Mouse (Mus musculus) inflammation-experienced regulatory T-cells, adult 6 months (primary cell): ENCODE measurements around the gene Rln1. TPM values are rescaled to one million over a fixed set of nuclear protein-coding genes. Genes with fewer than 3 reads are reported as not detected.

Experiments used
- ATAC-seq: one replicate; pipeline ENCODE4 v1.8.0; 2017
- polyA plus RNA-seq, 3 experiments: library from polyadenylated mRNA; unstranded; fragments of 100-300 nt; shearing (Covaris generic); gene quantifications; one replicate each; pipeline ENCODE4 v1.2.1; 2017

The Rln1 gene
- polyA plus RNA-seq, 3 experiments from 2014 or later = not detected

DNA sequence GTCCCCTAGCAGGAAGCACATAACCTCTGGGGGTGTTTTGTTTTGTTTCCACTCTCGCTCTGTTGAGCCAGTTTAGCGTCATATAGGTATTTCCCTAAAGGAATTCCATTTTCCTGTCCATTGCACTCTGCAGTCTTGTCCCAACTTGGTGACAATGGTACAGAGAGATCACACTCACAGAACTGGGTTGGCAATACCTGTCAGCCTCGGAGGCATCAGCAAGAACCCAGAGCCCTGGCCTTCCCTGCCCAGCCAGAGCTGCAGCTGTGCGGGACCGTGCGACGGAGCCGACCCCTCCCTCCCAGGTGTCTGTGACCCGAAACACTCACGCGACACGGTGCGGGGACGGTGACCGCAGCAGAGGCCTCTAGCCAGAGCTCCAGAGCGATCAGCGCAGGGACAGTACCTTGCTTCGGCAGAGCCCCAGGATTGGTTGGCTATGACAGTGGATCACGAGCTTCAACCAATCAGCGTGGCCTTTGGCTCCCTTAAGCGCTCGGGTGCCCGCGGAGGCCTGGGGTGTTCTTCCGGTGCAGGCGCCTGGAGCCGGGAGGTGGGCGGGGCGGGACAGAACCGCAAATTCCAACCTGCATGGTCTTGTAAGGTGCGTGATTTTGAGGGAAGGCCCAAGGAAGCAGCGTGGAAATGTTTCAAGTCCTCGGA is 27.1 kb upstream of the Rln1 start:
- peak; percentile 98 for ATAC-seq

DNA sequence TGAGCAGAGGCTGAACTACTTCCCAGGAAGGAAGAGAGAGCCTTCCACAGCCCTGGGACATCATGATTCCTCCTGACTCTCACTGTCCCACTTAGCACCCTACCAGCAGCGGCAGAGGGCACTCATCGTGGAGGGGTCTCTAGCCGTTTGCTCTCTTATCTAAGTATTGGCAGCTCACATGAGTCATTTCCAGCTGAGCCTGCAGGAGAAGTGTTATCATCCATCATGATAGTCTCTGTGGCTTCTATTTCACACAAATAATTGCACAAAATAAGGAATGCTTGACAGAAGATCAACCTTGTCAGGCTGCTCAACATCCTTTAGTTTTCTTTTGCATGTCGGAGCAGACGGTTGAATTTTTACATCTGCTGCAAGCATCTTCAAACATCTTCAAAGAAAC is 25.8 kb upstream of the Rln1 start:
- ATAC-seq = no peak

DNA sequence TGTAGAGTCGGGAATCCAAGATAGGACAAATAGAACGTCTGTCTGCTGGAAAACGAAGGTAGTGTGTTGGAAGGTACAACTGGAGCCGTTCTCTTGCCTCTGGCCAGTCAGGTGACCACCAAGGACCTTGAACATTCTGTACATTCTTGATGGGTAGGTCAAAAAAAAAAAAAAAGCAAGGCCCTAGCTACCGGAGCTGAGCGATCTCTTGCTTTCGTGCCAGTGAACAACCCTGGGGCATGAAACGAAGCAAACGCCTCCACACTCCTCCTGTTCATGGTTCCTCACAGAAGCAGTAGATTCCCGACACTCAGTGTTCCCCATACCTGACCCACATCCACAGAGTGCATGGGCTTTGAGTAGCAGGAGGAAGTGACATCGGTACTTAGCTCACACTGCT is 21.8 kb upstream of the Rln1 start:
- ATAC-seq = no peak

DNA sequence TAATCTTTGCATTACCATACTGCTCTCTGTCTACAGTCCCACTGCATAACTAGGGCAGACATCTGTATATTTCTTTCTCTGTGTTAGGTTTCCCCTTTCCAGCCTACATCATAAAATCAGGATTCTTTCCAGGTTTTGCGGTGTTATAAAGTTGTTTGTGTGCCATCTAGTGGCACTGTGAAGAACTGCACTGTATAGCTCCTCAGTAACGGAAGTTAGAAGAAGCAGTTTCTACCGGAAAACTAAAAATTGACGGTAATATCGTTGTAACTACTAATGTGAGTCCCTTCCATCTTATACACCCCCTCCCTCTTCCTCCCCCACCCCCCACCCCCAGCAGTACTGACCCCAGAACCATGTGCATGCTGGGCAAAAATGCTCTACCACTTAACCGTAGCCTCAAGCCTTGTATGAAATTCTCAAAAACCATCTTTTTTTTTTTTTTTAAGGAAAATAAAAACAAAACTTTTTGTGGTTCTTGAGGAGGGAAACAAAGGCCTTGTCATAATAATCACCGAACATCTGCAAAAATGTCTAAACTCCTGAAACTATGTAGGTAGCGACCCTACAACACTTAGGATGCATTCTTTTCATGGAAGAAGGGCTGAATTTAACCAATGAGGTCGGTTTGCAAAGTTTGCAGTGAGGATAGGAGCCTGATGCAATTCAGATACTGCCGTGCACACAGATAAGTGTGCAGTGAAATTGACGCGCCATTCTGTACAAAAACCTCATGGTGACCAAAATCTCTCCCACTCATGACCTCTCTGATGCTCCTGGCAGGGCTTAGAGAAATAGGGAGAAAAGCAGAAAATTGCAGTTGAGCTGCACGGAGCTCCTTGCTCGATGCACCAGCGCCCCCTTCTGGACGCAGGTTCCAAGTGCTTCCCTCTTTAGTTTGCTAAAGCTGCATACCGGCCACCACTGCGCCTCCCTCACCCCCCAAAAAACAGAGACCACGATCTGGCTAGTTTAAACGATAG is 20.7 kb upstream of the Rln1 start:
- ATAC-seq = peak; percentile 89

DNA sequence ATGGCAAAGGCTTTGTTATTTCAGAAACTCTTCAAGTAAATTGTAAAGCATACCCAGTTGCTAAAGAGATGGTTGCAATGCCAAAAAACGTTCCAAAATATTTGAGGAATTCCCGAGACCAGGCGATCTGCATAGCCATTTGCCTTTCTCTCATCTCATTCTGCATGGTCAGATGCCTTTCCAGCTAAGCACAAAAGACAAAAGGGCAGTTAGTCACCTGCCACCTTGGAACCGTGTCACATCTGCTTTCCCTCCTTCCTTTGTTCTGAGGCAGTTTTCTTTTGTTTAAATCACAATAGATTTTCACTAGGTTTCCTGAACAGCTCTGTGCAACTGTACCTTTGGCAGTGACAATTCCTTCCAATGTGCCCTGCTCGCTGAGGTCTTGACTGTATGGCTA is 16.5 kb upstream of the Rln1 start:
- no peak for ATAC-seq

DNA sequence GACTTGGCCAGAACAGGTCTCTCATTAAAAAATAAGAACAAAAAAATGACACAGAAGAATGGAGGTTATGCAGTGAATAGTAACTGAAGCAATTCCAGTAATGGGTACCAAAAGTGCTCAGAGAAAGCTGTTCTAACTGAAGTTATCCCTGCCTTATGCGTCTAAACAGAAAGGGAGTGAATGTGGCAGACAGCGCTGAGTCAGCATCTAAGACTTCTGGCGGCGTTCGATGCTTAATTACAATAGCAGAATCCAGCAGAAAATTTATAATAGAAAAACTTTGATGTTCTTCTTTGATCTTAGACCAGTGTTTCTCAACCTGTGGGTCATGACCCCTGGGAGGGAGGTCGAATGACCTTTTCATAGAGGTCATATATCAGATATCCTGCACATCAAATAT is 11.2 kb upstream of the Rln1 start:
- no peak for ATAC-seq

DNA sequence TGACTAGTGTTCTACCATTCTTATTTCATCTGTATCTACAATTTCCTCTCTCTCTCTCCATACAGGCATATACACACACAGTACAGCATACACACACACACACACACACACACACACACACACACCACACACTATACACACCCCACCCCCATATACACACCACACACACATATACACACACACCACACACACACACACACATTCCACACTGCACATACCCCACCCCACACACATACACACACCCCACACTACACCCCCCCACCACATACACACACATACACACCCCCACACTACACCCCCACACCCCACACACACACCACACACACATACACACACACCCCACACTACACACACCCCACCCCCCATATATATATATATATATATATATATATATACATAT is 10.4 kb upstream of the Rln1 start:
- ATAC-seq = no peak

DNA sequence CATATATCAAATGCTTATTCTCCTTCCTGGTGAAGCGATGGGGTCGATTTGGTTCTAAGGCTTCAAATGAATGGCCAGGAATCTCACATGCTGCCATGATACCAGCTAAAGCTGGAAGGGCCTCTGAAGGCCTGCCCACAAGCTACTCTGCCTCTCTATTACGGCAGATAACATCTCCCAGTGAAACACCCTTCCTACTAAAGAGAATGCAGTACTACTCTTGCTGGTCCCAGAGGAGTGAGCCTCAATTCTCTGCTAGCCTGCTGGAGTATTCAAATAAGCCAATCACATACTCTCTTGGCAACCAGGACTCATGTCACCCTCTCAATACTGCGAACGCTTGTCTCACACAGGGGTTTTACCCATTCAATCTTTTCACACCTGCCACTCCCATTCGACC is 7.8 kb upstream of the Rln1 start:
- ATAC-seq = no peak

DNA sequence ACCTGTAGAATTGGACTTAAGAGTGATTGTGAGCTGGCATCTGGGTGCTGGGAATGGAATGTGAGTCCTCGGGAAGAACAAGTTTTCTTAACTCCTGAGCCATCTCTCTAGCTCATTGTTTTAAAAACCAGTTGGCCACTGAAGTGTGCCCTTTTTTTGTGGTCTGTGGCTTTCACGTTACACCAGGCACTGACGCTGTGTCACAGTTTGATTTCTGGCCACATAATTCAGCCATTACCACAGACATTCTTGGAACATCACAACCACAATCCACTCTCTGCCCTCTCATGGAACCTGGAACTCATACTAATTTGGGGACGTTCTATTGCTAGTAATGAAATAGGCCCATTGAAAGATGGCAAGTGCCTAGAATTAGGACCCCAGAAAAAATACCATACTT is 6.6 kb upstream of the Rln1 start:
- no peak for ATAC-seq

DNA sequence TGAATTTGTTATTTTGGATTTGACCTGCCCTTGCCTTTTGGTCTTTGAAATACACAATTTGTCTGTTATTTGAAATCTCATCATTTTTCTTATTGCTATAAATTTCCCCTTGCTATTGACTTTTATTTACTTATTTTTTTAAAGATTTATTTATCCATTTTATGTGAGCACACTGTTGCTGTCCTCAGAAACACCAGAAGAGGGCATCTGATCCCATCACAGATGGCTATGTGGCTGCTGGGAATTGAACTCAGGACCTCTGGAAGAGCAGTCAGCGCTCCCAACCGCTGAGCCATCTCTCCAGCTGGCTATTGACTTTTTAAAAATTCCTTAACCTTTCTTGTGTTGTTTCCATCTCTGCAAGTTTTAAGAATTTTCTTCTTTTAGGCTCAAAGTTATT is 2.2 kb upstream of the Rln1 start:
- no peak for ATAC-seq

DNA sequence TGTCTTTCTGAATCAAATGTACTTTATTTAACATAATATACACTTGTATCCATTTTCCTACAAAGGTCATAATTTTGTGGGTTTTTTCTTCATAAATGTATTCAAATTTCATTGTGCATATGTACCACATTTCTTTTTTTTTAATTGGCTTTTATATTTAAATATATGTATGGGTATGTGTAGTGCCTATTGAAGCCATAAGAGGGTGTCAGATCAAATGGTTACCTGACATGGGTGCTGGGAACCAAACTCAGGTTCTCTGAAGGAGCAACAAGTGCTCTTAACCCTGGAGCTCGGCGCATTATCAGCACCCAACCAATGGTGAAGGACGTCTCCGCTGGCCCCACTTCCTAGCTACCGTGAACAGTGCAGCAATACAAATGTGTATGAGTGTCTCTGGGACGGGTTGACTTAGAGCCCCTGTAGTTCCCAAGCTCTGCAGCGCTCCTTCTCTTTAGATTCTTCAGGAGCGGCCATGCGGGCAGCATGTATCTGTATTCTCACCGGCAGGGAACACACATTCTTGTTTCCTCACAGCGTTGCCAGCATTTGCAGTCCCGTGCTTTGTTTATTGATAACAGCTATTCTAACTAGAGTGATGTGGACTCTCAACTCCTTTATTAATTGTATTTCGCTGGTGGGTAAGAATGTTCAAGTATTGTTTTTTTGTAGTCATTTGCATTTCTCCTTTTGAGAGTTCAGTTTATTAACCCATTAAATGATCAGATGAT is 7.5 kb downstream of the Rln1 start:
- ATAC-seq = no peak

DNA sequence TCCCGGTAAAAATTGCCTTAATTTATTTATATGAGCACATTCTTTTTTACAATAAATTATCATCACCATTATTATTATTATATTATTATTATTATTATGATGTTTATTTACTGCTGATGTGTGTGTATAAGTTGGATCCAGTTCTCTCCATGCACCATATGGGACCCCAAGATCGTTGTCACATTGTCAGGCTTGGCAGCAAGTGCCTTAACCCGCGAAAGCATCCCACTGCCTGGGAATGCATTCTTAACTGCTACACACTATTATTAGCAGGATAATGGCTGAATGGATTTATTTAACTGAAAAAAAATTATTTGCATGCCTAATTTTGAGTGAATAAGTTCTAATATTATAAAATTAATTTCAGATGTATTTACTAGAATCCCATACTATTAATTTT is 8.1 kb downstream of the Rln1 start:
- no peak for ATAC-seq

DNA sequence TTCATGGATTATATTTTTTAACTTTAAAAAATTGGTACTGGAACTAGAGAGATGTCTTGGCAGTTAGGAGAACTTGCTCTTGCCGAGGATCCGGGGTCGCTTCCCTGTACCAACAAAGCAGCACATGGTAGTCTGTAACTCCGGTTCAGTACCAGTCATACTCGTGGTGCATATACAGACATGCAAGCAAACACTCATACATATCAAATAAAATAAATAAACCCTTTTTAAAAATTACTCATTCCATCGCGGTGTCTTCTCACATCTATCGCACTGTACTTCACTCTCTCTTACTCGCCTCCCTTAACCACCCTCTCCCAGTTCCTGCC is 8.7 kb downstream of the Rln1 start:
- ATAC-seq = no peak

DNA sequence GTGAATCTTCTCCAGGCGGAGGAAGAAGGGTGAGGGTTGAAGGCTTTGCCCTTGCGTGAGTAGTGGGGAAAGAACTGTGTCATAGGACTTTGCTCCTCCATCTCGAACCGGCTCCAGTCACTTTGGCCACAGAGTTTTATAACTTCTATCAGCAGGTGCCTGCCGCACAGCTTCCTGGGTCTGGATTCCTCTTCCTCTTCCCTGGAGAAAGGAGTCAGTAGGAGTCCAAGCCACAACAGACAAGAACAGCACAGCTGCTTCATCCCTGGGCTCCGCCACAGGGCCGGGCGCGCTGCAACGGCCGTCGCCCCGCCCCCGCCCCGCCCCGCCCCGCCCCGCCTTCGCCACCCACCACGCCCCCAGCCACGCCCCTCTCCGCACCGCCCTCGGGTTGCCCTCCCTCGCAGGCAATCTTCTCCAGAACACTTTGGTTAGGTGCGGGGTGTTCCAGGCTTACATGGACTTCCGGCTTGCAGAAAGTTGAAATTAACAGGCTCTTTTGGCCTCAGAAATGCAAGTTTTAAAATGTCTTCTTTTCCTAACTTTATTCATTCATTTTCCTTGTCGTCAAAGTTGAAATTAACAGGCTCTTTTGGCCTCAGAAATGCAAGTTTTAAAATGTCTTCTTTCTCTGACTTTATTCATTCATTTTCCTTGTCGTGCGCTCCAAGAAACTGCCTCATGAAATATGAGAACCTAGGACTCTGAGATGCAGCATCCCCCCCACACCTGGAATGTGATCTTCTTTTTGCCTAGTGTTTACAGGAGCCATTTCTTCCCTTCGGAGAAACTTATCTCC is 9.2 kb downstream of the Rln1 start, which contains the start of gene Insl6:
Insl6 (minus strand) TSS at position 304 of the 799 bp plus-strand sequence.
- ATAC-seq = peak; percentile 56

DNA sequence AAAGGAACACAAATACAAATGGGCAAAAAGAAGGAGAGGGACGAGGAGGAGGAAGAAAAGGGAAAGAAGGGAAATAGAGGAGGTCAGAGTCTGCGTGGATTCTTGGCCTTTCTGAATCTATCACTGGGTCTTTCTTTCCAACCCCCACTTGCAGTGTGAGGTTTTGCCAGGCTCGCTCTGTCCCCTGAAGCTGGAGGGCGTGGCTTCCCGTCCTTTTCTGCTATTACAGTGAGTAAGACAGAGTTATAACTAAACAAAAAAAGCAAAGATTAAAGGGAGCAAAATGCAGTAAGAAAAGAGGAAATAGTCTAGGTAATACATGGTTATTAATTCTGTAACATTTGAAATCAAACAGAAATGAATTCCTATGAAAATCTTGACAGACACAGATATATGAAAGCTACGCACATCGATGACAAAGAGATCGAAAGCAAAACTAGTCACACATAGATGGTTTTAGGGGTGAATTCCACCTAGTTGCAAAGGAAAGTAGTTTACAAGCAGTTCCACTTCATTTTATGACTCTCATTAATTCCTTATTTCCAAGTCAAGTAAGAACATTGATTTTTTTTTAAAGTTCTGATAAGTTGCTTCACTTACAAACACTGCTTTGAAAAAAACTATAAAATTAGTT is 10.9 kb downstream of the Rln1 start:
- peak; percentile 81 for ATAC-seq

DNA sequence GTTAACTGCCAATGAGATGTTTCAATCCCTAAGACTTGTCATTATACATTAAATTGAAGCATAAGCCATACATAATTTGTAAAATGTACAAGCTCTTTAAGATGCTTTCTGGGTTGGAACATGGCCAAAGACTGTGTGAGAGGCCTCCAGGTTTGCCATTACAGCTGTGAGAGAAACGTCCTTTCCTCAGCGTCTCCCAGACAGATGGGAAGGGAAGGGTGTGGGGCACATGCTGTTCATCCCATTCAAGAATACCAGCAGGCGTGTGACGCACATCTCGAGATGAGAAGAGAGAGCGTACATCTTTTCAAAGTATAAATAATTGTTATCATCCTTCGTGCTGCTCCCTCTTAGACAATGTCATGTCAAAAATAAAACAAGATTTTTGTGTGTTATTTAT is 21.8 kb downstream of the Rln1 start:
- ATAC-seq = no peak

DNA sequence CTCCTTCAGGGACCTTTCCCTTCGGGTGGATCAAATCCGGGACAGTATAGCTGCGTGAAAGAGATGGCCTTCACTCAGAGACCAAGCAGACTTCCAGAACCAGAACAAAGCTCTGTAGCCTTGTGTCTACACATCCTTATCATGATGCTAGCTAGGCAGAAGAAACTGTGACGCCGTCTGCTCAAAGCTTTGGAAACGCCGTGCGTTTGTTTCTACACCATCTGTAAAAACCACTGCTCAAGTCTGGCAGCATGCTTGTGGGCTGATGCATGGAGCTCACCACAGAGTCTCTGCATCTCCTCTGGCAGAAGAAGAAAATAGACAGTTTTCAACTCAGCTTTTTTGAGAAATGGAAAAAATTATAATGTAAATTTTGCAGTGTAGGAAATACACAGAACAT is 22.7 kb downstream of the Rln1 start:
- no peak for ATAC-seq

DNA sequence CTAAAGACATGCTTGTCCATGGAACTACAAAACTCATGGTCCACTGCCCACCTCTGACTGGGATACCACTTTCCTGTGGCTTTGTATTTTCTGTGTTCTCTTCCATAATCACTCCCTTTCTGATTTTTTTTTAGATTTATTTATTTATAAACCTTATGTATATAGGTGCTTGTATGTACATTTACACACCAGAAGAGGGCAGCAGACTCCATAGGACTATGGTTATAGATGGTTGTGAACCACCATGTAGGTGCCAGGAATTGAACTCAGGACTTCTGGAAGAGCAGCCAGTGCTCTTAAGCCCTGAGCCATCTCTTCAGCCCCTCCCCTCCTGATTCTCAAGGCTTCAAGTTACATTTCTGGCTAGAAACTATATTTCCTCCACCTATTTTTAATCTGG is 25.6 kb downstream of the Rln1 start:
- ATAC-seq = no peak

DNA sequence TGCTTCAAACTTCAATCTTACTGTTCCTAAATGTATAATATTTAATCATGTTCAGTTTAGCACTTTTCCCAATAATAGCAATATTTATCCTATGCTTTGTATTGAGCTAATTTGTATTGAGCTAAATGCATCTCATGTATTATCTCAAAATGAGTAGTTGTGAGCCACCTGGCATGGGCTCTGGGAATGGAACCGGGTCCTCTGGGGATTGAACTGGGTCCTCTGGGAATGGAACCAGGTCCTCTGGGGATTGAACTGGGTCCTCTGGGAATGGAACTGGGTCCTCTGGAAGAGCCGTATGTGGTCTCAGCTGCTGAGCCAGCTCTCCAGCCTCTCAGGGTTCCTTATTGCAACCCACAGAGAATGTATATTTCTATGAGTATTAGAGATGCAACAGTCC is 32.4 kb downstream of the Rln1 start:
- ATAC-seq = no peak

DNA sequence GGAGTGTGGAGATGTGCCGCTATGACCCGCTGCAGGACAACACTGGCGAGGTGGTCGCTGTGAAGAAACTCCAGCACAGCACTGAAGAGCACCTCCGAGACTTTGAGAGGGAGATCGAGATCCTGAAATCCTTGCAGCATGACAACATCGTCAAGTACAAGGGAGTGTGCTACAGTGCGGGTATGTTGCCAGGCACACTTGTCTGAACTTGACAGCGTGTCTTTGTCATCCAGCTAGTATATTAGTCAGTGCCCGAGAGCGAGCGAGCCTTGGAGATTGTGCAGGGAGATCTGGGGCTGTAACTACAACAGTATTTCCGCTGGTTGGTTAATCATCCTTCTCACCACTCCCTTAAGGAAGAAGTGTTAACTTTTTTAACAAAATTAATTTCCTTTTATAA is 33.6 kb downstream of the Rln1 start:
- no peak for ATAC-seq

DNA sequence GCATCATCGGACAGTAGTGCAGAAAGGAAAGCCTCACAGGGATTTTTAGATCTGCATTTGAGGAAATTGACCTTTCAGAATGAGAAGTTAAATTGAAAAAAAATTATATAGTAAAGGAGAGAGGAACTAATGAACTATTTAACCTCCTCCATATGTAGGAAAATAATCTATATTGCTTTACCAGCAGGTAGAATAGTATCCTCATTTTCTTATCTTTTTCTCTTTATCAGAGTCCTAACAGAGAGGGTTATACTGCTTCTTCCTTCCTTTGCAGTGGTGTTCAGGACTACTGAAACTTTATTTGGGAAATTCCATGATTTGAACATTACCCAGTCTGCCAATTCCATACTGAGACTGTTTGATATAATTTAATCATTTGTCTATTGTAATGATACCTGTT is 37.1 kb downstream of the Rln1 start:
- ATAC-seq = no peak

DNA sequence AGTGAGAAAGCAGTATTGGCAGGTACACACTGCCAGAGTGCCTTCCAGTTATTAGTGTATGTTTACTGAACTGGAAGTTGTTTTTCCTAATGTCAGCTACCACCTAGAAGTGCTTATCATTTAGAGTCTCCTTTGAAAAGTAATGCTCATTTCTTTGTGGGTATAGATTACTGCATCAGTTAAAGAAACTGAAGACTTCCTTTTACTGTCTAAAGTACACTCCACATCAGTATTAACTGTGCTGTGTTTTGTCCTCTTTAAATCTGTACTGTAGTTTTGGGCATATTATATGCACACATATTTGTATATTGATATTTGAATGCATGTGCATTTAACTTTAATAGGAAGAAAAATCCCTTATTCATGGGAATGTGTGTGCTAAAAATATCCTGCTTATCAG is 38.3 kb downstream of the Rln1 start:
- no peak for ATAC-seq
